Mouse (Mus musculus) intestine, postnatal 0 days (tissue): ENCODE measurements around the gene Shisa6. TPM values are rescaled to one million over a fixed set of nuclear protein-coding genes. Genes with fewer than 3 reads are reported as not detected.

Experiments
- ATAC-seq: fragments of 200-750 bp; cut with Nextera tagmentation; 2 replicates; pipeline ENCODE4 v1.8.0; 2017; ENCODE audit warnings: mild to moderate bottlenecking, moderate TSS enrichment, moderate library complexity
- H3K27ac ChIP-seq: fragments of 300-500 bp; sonication (generic); 2 replicates; pipeline ENCODE4 v1.5.1; 2014; ENCODE audit warnings: mild to moderate bottlenecking, low read depth, low read length, moderate library complexity
- H3K27me3 ChIP-seq: fragments of 300-500 bp; sonication (generic); replicated peaks from 2 replicates; pipeline ENCODE4 v1.6.1; 2014; ENCODE audit warnings: low read length, mixed read lengths; ENCODE audit not compliant: control insufficient read depth, insufficient read depth
- H3K36me3 ChIP-seq: fragments of 300-500 bp; sonication (generic); 2 replicates; pipeline ENCODE4 v1.6.1; 2014; ENCODE audit warnings: mild to moderate bottlenecking, moderate library complexity; ENCODE audit not compliant: control insufficient read depth, insufficient read depth
- H3K4me1 ChIP-seq: fragments of 300-500 bp; sonication (generic); replicated peaks from 2 replicates; pipeline ENCODE4 v1.6.1; 2014; ENCODE audit warnings: antibody characterized with exemption, low read length, mixed read lengths; ENCODE audit not compliant: control insufficient read depth, insufficient read depth
- H3K4me2 ChIP-seq: fragments of 300-500 bp; sonication (generic); replicated peaks from 2 replicates; pipeline ENCODE4 v1.6.1; 2014; ENCODE audit warnings: low read depth, mild to moderate bottlenecking, moderate library complexity
- H3K4me3 ChIP-seq: fragments of 300-500 bp; sonication (generic); 2 replicates; pipeline ENCODE4 v1.5.1; 2014; ENCODE audit warnings: low read depth, low read length
- H3K9ac ChIP-seq: fragments of 300-500 bp; sonication (generic); 2 replicates; pipeline ENCODE4 v1.6.1; 2014; ENCODE audit warnings: mild to moderate bottlenecking, low read depth, low read length
- H3K9me3 ChIP-seq: fragments of 300-500 bp; sonication (generic); 2 replicates; pipeline ENCODE4 v1.6.1; 2016; ENCODE audit warnings: mixed run types; ENCODE audit not compliant: control insufficient read depth
- CTCF ChIP-seq: sonication (generic); IDR thresholded peaks from 2 replicates; pipeline ENCODE4 v1.5.1; 2016; ENCODE audit warnings: low read depth, mild to moderate bottlenecking, control low read depth, antibody characterized with exemption, moderate library complexity
- WGBS: fragments of 180-500 bp; shearing (Covaris S2); extraction: QIAGEN DNeasy Blood & Tissue Kit; methylation state at CpG from one replicate; pipeline ENCODE4 v1.1.7; 2014; 5-methylcytosine and 5-hydroxymethylcytosine counted together
- polyA plus RNA-seq: library from polyadenylated mRNA; unstranded; fragments of >200 nt; fragmentation: Nextera tagmentation; extraction: Ambion mirVana; gene quantifications from 2 replicates; pipeline ENCODE4 v1.2.1, GENCODE M21; 2015

Gene Shisa6
- polyA plus RNA-seq, 1 experiment from 2014 or later: 0.04 TPM

- no peak for TF ChIP-seq CTCF
- no peaks in the 10 kb centered on the region for H3K4me1 ChIP-seq
- WGBS: 57% methylated on average over 9 of the region's 9 CpGs
- H3K4me3 ChIP-seq: no peak overlapping the region
- ATAC-seq: no peak
- H3K4me2 ChIP-seq: no peak overlapping the region
- H3K27ac ChIP-seq: no peak overlapping the region
- no peak overlapping the region for H3K9ac ChIP-seq
- H3K27me3 ChIP-seq: no peaks in the 10 kb centered on the region
- no peaks in the 10 kb centered on the region for H3K9me3 ChIP-seq
- H3K36me3 ChIP-seq: no peaks in the 10 kb centered on the region
Measured at GRCm38 (mm10) chr11:66535866-66536265, 10.1 kb upstream of the Shisa6 start.

GRCm38 (mm10) chr11:66535156-66535555, 9.4 kb upstream of the Shisa6 start:
- Histone ChIP-seq H3K27me3 (no peaks in the 10 kb centered on the region), H3K4me1 (no peaks in the 10 kb centered on the region), H3K9ac (no peak overlapping the region), H3K4me3 (no peak overlapping the region), H3K9me3 (no peaks in the 10 kb centered on the region), H3K36me3 (no peaks in the 10 kb centered on the region), H3K27ac (no peak overlapping the region), H3K4me2 (no peak overlapping the region)
- no peak for TF ChIP-seq CTCF
- WGBS: 77% methylated on average over 4 of the region's 4 CpGs
- ATAC-seq: no peak

GRCm38 (mm10) chr11:66534291-66534690, 8.5 kb upstream of the Shisa6 start:
- ATAC-seq: no peak
- Histone ChIP-seq H3K27me3 (no peaks in the 10 kb centered on the region; the same call in 1 of the 2 replicates), H3K9me3 (no peaks in the 10 kb centered on the region), H3K4me3 (no peak overlapping the region), H3K4me1 (no peaks in the 10 kb centered on the region), H3K36me3 (no peaks in the 10 kb centered on the region), H3K27ac (no peak overlapping the region), H3K4me2 (no peak overlapping the region), H3K9ac (no peak overlapping the region)
- 80% methylated on average over 4 of the region's 4 CpGs for WGBS
- no peak for TF ChIP-seq CTCF

GRCm38 (mm10) chr11:66528146-66528545, 2.4 kb upstream of the Shisa6 start:
- no peak for ATAC-seq
- H3K27ac ChIP-seq: no peak overlapping the region
- H3K9me3 ChIP-seq: no peaks in the 10 kb centered on the region
- H3K36me3 ChIP-seq: no peaks in the 10 kb centered on the region
- H3K4me2 ChIP-seq: no peak overlapping the region
- H3K9ac ChIP-seq: no peak overlapping the region
- no peak for TF ChIP-seq CTCF
- no peak overlapping the region for H3K4me3 ChIP-seq
- H3K27me3 ChIP-seq: peaks cover 54% of the 10 kb centered on the region
- H3K4me1 ChIP-seq: no peaks in the 10 kb centered on the region

- H3K9me3 ChIP-seq: no peaks in the 10 kb centered on the region
- ATAC-seq: no peak
- no peaks in the 10 kb centered on the region for H3K36me3 ChIP-seq
- H3K4me1 ChIP-seq: no peaks in the 10 kb centered on the region
- H3K4me3 ChIP-seq: no peak overlapping the region
- H3K27me3 ChIP-seq: peaks cover 54% of the 10 kb centered on the region
- no peak for TF ChIP-seq CTCF
- 1% methylated on average over 5 of the region's 5 CpGs for WGBS
- H3K9ac ChIP-seq: no peak overlapping the region
- H3K27ac ChIP-seq: no peak overlapping the region
- H3K4me2 ChIP-seq: no peak overlapping the region
Measured at GRCm38 (mm10) chr11:66527343-66527742, 1.6 kb upstream of the Shisa6 start.

- ATAC-seq: no peak
- peaks cover 54% of the 10 kb centered on the region for H3K27me3 ChIP-seq
Measured at GRCm38 (mm10) chr11:66526981-66527320, 1.2 kb upstream of the Shisa6 start.

More at GRCm38 (mm10) chr11:66526981-66527320, 1.2 kb upstream of the Shisa6 start:
- H3K36me3 ChIP-seq: no peaks in the 10 kb centered on the region
- H3K4me1 ChIP-seq: no peaks in the 10 kb centered on the region
- H3K9me3 ChIP-seq: no peaks in the 10 kb centered on the region
- peak overlapping the region; percentile 48 for H3K4me3 ChIP-seq
- H3K27ac ChIP-seq: no peak overlapping the region
- TF ChIP-seq CTCF: peak; percentile 49
- WGBS: 4% methylated on average over 5 of the region's 5 CpGs
- no peak overlapping the region for H3K9ac ChIP-seq
- peak overlapping the region; percentile 83 for H3K4me2 ChIP-seq
